Mouse (Mus musculus): ENCODE results near the gene Synj1. TPM values are rescaled to one million over a fixed set of nuclear protein-coding genes. Genes with fewer than 3 reads are reported as not detected.

Gene Synj1
- polyA plus RNA-seq, 1 experiment = 42.2 TPM

DNA sequence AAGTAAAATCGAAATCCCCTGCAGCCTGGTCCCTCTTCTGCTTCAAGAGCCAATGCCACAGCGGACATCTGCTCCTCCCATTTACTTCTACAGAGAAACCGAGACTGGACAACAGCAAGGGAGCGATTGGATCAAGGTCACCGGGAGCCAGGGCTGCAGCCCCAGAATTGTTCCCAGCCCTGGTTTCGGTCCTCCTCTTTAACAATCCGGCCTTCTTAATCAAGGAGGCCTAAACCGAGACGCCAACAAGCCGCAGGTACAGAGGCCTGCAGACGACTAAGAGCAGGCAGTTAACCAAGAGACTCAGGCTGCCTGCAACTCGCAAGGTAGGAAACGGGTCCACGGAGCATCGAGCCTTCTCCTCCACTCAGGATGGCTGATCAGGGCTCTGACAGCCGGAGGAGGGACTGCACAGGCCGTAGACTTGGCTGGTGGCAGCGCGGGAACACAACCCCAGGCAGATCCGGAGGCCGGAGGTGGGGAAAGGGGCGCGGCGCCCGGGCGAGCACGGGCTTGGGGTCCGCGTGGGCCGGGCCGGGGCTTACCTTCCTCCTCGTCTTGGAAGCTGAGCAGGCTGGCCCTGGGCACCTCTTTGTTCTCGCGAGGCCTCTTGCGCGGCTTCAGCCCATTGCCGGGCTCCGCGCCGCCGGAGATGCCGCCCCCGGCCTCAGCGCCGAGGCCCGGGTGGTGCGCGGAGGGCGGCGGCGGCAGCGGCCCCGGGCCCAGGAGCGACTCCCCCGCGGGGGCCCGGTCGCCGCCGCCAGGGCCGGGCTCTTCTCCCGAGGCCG, 32.5 kb upstream of the Synj1 start:
- TF ChIP-seq CTCF (IDR thresholded peaks at IDR 0.05; ENCODE audit: insufficient read depth, low read length) = no peak
- no peak for TF ChIP-seq POLR2A (IDR thresholded peaks at IDR 0.05; ENCODE audit: borderline replicate concordance, extremely low read depth, low read depth, low read length)
- H3K4me1 ChIP-seq (ENCODE audit: control insufficient read depth, insufficient read depth, low read length) = peaks cover 3% of the 10 kb centered on the region; the same call in 1 of the 2 replicates
- DNase-seq = peak; percentile 53
- under 1% methylated on average over 63 of the region's 63 CpGs for WGBS
- peak overlapping the region; percentile 85 for H3K4me3 ChIP-seq (replicated peaks; ENCODE audit: extremely low read depth, low read depth, low read length)

DNA sequence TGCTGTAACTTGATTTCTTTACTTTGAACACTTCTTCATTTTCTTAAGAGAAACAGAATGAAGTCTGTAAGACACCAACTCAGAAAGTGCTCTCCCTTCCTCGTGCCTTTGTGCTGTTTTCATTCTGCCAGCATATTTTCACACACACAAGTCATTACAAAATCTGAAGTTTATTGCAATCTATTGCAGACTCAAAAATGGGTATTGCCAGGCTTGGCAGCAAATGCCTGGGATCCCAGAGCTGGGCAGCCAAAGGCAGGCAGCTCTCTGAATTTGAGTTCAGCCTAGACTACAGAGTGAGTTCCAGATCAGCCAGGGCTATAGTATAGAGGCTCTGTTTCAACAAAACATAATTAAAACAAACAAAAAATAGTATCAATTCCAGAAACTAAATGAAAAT, 31.5 kb upstream of the Synj1 start:
- Histone ChIP-seq H3K4me1 (ENCODE audit: control insufficient read depth, insufficient read depth, low read length) (peaks cover 3% of the 10 kb centered on the region; the same call in 1 of the 2 replicates), H3K4me3 (replicated peaks; ENCODE audit: extremely low read depth, low read depth, low read length) (no peak overlapping the region)
- 22% methylated on average over 1 of the region's 1 CpGs for WGBS
- TF ChIP-seq POLR2A (IDR thresholded peaks at IDR 0.05; ENCODE audit: borderline replicate concordance, extremely low read depth, low read depth, low read length) = no peak
- DNase-seq = no peak

DNA sequence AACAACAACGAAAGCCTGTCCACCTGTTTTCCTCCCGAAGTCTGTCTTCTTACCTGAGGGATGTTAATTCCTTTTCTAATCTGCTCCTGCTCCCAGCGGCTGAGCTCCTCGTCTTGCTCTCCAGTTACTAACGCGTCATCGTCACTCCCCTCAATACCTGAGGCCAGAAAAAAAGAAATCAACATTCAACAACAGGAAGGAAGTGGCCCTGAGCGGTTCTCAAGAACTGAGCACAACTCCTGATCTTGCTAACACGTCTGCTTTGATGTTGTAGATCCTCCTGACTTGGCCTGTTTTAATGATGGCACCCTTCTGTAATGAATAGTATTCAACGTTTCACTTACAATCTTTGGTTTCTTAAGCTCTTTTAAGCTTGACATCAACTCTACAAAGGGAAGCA, 24.8 kb upstream of the Synj1 start:
- H3K4me1 ChIP-seq (ENCODE audit: control insufficient read depth, insufficient read depth, low read length) = no peaks in the 10 kb centered on the region
- no peak overlapping the region for H3K4me3 ChIP-seq (replicated peaks; ENCODE audit: extremely low read depth, low read depth, low read length)
- no peak for DNase-seq
- TF ChIP-seq CTCF (IDR thresholded peaks at IDR 0.05; ENCODE audit: insufficient read depth, low read length) (no peak), POLR2A (IDR thresholded peaks at IDR 0.05; ENCODE audit: borderline replicate concordance, extremely low read depth, low read depth, low read length) (no peak)
- WGBS = 84% methylated on average over 10 of the region's 10 CpGs

DNA sequence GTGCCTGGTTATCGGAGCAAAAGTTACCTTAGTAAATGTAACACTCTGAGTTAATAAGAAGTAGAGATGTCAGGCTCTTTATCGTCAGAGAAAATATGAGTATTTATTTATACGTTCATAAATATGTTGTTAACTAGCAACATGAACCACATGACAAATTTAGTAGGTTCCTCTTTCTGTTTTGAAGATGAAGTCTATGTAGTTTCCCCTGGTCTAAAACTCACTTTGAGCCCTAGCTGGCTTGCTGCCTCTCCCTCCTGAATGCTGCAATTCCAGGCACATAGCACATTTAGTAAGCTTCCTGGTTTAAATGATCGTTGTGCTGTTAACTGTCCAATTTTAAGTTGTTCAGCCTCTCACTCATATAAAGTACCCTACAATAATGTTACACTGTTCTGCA, 19.6 kb upstream of the Synj1 start:
- WGBS = 79% methylated on average over 4 of the region's 4 CpGs
- Histone ChIP-seq H3K4me3 (replicated peaks; ENCODE audit: extremely low read depth, low read depth, low read length) (no peak overlapping the region), H3K4me1 (ENCODE audit: control insufficient read depth, insufficient read depth, low read length) (no peaks in the 10 kb centered on the region)
- no peak for DNase-seq
- TF ChIP-seq CTCF (IDR thresholded peaks at IDR 0.05; ENCODE audit: insufficient read depth, low read length) = no peak
- TF ChIP-seq POLR2A (IDR thresholded peaks at IDR 0.05; ENCODE audit: borderline replicate concordance, extremely low read depth, low read depth, low read length) = no peak

DNA sequence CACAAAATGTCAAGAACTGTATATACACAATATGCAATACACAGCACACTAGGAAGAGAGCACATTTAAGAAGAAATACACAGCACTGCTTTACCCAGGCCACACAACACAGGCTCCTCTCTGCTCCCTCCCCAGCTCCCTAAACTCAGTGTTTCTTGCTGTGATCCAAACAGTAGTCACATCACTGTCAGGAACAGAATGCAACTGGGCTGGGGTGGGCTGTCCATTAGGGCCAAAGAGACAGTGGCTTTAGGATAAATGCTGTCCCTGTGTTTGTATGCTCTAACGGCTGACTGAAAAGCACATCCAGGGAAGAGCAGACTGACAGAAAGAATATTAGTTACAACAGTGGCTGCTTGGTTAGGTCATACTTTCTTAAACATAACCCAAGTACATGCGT, 18.8 kb upstream of the Synj1 start:
- 88% methylated on average over 2 of the region's 2 CpGs for WGBS
- H3K4me3 ChIP-seq (replicated peaks; ENCODE audit: extremely low read depth, low read depth, low read length) = no peak overlapping the region
- H3K4me1 ChIP-seq (ENCODE audit: control insufficient read depth, insufficient read depth, low read length) = no peaks in the 10 kb centered on the region
- no peak for DNase-seq
- TF ChIP-seq POLR2A (IDR thresholded peaks at IDR 0.05; ENCODE audit: borderline replicate concordance, extremely low read depth, low read depth, low read length) = no peak
- no peak for TF ChIP-seq CTCF (IDR thresholded peaks at IDR 0.05; ENCODE audit: insufficient read depth, low read length)

DNA sequence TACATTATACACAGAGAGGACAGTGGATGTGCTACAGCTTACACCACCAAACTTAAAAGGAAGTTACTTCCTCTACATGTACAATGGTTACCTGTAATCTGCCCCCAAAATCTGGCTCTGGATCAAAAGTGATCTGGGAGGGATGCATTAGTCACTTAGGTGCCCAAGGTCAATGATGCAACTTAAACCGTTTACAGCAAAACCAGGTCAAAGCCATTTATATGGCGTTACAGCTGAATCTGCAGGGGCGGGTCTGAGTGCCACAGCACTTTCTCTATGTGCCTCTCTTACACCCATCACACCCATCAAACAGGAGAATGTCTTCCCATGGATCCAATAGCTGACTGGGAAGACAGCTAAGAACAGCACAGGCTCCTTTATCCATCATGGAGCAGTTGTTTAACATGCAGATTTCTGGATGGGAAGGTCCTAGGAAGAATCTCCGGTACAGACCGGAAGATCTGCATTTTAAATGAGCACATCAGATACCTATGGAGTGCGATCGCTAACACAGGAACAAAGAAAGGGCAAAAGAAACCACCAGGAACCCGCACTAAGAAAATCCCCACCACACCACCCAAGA, 18.1 kb upstream of the Synj1 start:
- DNase-seq = no peak
- 89% methylated on average over 8 of the region's 8 CpGs for WGBS

DNA sequence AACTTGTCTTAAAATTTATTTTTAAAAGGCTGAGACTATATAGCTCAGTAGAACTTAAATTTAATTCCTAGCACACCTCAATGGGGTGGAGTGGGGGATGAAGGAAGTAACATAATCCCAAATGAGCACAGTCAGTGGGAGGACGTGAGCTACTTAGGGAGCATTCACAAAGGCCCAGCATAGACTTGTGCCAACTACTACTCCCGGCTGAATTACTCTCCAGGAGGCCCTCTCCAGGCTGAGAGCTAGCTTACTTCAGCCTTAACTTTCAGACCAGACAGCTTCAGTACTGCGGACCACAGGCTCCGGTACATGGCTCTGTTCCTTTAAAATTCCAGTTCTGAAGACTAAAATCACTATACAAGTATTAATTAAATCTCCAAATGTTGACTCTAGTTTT, 15.2 kb upstream of the Synj1 start:
- DNase-seq = no peak
- H3K4me3 ChIP-seq (replicated peaks; ENCODE audit: extremely low read depth, low read depth, low read length) = no peak overlapping the region
- TF ChIP-seq POLR2A (IDR thresholded peaks at IDR 0.05; ENCODE audit: borderline replicate concordance, extremely low read depth, low read depth, low read length) (no peak), CTCF (IDR thresholded peaks at IDR 0.05; ENCODE audit: insufficient read depth, low read length) (no peak)
- 81% methylated on average over 4 of the region's 4 CpGs for WGBS
- no peaks in the 10 kb centered on the region for H3K4me1 ChIP-seq (ENCODE audit: control insufficient read depth, insufficient read depth, low read length)

More for the DNA sequence above, 18.1 kb upstream of the Synj1 start:
- Histone ChIP-seq H3K4me3 (replicated peaks; ENCODE audit: extremely low read depth, low read depth, low read length) (no peak overlapping the region), H3K4me1 (ENCODE audit: control insufficient read depth, insufficient read depth, low read length) (no peaks in the 10 kb centered on the region)
- TF ChIP-seq POLR2A (IDR thresholded peaks at IDR 0.05; ENCODE audit: borderline replicate concordance, extremely low read depth, low read depth, low read length) (no peak), CTCF (IDR thresholded peaks at IDR 0.05; ENCODE audit: insufficient read depth, low read length) (no peak)

DNA sequence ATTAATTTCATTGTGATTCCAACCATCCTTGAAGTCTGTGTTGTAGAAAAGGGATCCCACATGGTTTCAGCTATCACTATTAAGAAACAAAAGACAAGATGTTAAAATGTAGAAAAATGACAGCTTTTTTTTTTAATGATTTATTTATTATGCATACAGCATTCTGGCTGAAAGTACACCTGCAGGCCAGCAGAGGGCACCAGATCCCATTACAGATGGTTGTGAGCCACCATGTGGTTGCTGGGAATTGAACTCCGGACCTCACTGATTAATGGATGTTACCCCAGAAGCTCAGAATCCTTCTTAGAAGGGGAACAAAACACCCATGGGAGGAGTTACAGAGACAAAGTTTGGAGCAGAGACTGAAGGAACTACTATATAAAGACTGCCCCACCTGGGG, 12.3 kb upstream of the Synj1 start:
- DNase-seq = no peak
- peak; percentile 34; the same call in 1 of the 2 replicates for TF ChIP-seq CTCF (IDR thresholded peaks at IDR 0.05; ENCODE audit: insufficient read depth, low read length)
- TF ChIP-seq POLR2A (IDR thresholded peaks at IDR 0.05; ENCODE audit: borderline replicate concordance, extremely low read depth, low read depth, low read length) = no peak
- H3K4me1 ChIP-seq (ENCODE audit: control insufficient read depth, insufficient read depth, low read length) = no peaks in the 10 kb centered on the region
- 86% methylated on average over 1 of the region's 1 CpGs for WGBS
- no peak overlapping the region for H3K4me3 ChIP-seq (replicated peaks; ENCODE audit: extremely low read depth, low read depth, low read length)

DNA sequence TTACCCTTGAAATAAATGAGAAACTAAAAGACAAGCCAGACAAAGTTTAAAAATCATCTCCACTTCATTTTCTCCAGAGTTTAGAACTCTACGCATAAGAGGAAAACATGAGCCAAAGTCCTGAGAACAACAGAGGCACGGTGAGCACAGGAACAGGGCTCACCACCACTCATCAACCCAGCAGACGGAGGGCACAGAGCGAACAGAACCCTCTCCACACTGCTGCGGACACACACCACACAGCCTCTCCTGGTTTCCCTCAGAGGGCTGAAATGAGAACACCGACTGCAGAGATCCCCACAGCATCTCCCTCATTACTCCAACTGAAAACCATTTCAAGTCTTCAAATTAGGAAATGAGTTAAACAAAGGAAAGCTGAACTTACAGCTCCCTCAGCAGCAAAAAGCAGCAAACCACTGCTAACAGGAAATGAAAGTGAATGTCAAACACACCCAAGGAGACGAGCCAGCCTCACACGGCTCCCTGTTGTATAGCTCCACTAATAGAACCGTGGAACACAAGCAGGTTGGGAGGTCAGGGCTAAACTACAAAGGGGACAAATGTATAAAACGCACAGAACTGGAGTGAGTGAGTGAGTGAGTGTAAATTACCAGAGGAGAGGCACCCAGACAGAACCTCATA, 9.9 kb upstream of the Synj1 start:
- no peak for DNase-seq
- Histone ChIP-seq H3K4me1 (ENCODE audit: control insufficient read depth, insufficient read depth, low read length) (no peaks in the 10 kb centered on the region), H3K4me3 (replicated peaks; ENCODE audit: extremely low read depth, low read depth, low read length) (no peak overlapping the region)
- TF ChIP-seq POLR2A (IDR thresholded peaks at IDR 0.05; ENCODE audit: borderline replicate concordance, extremely low read depth, low read depth, low read length) (no peak), CTCF (IDR thresholded peaks at IDR 0.05; ENCODE audit: insufficient read depth, low read length) (no peak)
- WGBS = 74% methylated on average over 10 of the region's 10 CpGs

All from lung, adult 2 months (tissue).